Mouse (Mus musculus): ENCODE measurements around the gene Dnajc14.

GRCm38 (mm10) chr10:128807018-128807417, 3.2 kb downstream of the Dnajc14 start:
- TF ChIP-seq CTCF (conservative IDR thresholded peaks at IDR 0.05 in 1 of 2, IDR thresholded peaks at IDR 0.05 in 1 of 2; ENCODE audit: low read depth in 2 of 2, low read length in 2 of 2), result no peak
- TF ChIP-seq USF2 (conservative IDR thresholded peaks at IDR 0.05; ENCODE audit: low read depth, low read length), result no peak
- TF ChIP-seq POLR2A (IDR thresholded peaks at IDR 0.05; ENCODE audit: low read depth, low read length), result no peak
- no peak for TF ChIP-seq NELFE (IDR thresholded peaks at IDR 0.05; ENCODE audit: low read depth, low read length)
- no peak for TF ChIP-seq SMC3 (IDR thresholded peaks at IDR 0.05; ENCODE audit: low read depth, low read length)
- TF ChIP-seq GABPA (IDR thresholded peaks at IDR 0.05; ENCODE audit: insufficient replicate concordance, low read depth, low read length), result no peak
- no peak for TF ChIP-seq EP300 (IDR thresholded peaks at IDR 0.05; ENCODE audit: low read length)
- TF ChIP-seq MAX (IDR thresholded peaks at IDR 0.05; ENCODE audit: low read length), result no peak
- TF ChIP-seq BHLHE40 (IDR thresholded peaks at IDR 0.05; ENCODE audit: low read depth, low read length), result no peak
- no peak for TF ChIP-seq USF1 (IDR thresholded peaks at IDR 0.05; ENCODE audit: low read depth, low read length)
- TF ChIP-seq E2F4 (IDR thresholded peaks at IDR 0.05; ENCODE audit: insufficient replicate concordance, low read depth, low read length), result no peak
- no peak for TF ChIP-seq RAD21 (IDR thresholded peaks at IDR 0.05; ENCODE audit: low read depth, low read length)
- TF ChIP-seq ZC3H11A (IDR thresholded peaks at IDR 0.05; ENCODE audit: low read depth, low read length), result no peak
